Mouse (Mus musculus): ENCODE measurements around the gene Rtn4rl2. TPM values are rescaled to one million over a fixed set of nuclear protein-coding genes. Genes with fewer than 3 reads are reported as not detected.

Gene Rtn4rl2
- total RNA-seq, 1 experiment from 2014 or later: not detected

- ATAC-seq (ENCODE audit: extremely low read depth, insufficient number of reproducible peaks, low FRiP score, poor library complexity, severe bottlenecking): no peak
These were observed 341 bp upstream of the Rtn4rl2 start for GRCm38 (mm10) chr2:84886821-84887281.

- no peak for ATAC-seq (ENCODE audit: extremely low read depth, insufficient number of reproducible peaks, low FRiP score, poor library complexity, severe bottlenecking)
These were observed 1.1 kb downstream of the Rtn4rl2 start for GRCm38 (mm10) chr2:84885084-84886055.

- ATAC-seq (ENCODE audit: extremely low read depth, insufficient number of reproducible peaks, low FRiP score, poor library complexity, severe bottlenecking): no peak
These were observed 1.9 kb downstream of the Rtn4rl2 start for GRCm38 (mm10) chr2:84884611-84885010.

GRCm38 (mm10) chr2:84883942-84884341 lies 2.6 kb downstream of the Rtn4rl2 start:
- ATAC-seq (ENCODE audit: extremely low read depth, insufficient number of reproducible peaks, low FRiP score, poor library complexity, severe bottlenecking): no peak

- no peak for ATAC-seq (ENCODE audit: extremely low read depth, insufficient number of reproducible peaks, low FRiP score, poor library complexity, severe bottlenecking)
These were observed 3.0 kb downstream of the Rtn4rl2 start for GRCm38 (mm10) chr2:84883530-84883929.

- no peak for ATAC-seq (ENCODE audit: extremely low read depth, insufficient number of reproducible peaks, low FRiP score, poor library complexity, severe bottlenecking)
These were observed 3.4 kb downstream of the Rtn4rl2 start for GRCm38 (mm10) chr2:84883084-84883483.

- no peak for ATAC-seq (ENCODE audit: extremely low read depth, insufficient number of reproducible peaks, low FRiP score, poor library complexity, severe bottlenecking)
These were observed 3.9 kb downstream of the Rtn4rl2 start for GRCm38 (mm10) chr2:84882606-84883005.

GRCm38 (mm10) chr2:84880590-84880989 lies 5.9 kb downstream of the Rtn4rl2 start:
- no peak for ATAC-seq (ENCODE audit: extremely low read depth, insufficient number of reproducible peaks, low FRiP score, poor library complexity, severe bottlenecking)

GRCm38 (mm10) chr2:84875842-84876241 lies 10.7 kb downstream of the Rtn4rl2 start:
- ATAC-seq (ENCODE audit: extremely low read depth, insufficient number of reproducible peaks, low FRiP score, poor library complexity, severe bottlenecking): no peak

GRCm38 (mm10) chr2:84872105-84872716 lies 14.3 kb downstream of the Rtn4rl2 start:
- ATAC-seq (ENCODE audit: extremely low read depth, insufficient number of reproducible peaks, low FRiP score, poor library complexity, severe bottlenecking): no peak

GRCm38 (mm10) chr2:84870623-84871160 lies 15.8 kb downstream of the Rtn4rl2 start:
- ATAC-seq (ENCODE audit: extremely low read depth, insufficient number of reproducible peaks, low FRiP score, poor library complexity, severe bottlenecking): peak; percentile 11; the same call in 1 of the 2 replicates

GRCm38 (mm10) chr2:84868977-84869376 lies 17.5 kb downstream of the Rtn4rl2 start:
- ATAC-seq (ENCODE audit: extremely low read depth, insufficient number of reproducible peaks, low FRiP score, poor library complexity, severe bottlenecking): no peak

- ATAC-seq (ENCODE audit: extremely low read depth, insufficient number of reproducible peaks, low FRiP score, poor library complexity, severe bottlenecking): peak; percentile 40; the same call in 1 of the 2 replicates
These were observed 18.0 kb downstream of the Rtn4rl2 start for GRCm38 (mm10) chr2:84868521-84868943.

GRCm38 (mm10) chr2:84865616-84866571 lies 20.6 kb downstream of the Rtn4rl2 start:
- ATAC-seq (ENCODE audit: extremely low read depth, insufficient number of reproducible peaks, low FRiP score, poor library complexity, severe bottlenecking): peak; percentile 44; the same call in 1 of the 2 replicates

- ATAC-seq (ENCODE audit: extremely low read depth, insufficient number of reproducible peaks, low FRiP score, poor library complexity, severe bottlenecking): no peak
These were observed 24.3 kb downstream of the Rtn4rl2 start for GRCm38 (mm10) chr2:84862231-84862630.

- no peak for ATAC-seq (ENCODE audit: extremely low read depth, insufficient number of reproducible peaks, low FRiP score, poor library complexity, severe bottlenecking)
These were observed 25.1 kb downstream of the Rtn4rl2 start for GRCm38 (mm10) chr2:84861430-84861829.

GRCm38 (mm10) chr2:84859991-84860780 lies 26.3 kb downstream of the Rtn4rl2 start:
- ATAC-seq (ENCODE audit: extremely low read depth, insufficient number of reproducible peaks, low FRiP score, poor library complexity, severe bottlenecking): no peak

GRCm38 (mm10) chr2:84858551-84858950 lies 28.0 kb downstream of the Rtn4rl2 start:
- no peak for ATAC-seq (ENCODE audit: extremely low read depth, insufficient number of reproducible peaks, low FRiP score, poor library complexity, severe bottlenecking)
